Mouse (Mus musculus) cerebellum, adult 9-11 months (tissue): Measurements from ENCODE around the gene Cdh15.
A peak's percentile ranks its signal among the peaks of the same experiment; 100 is the strongest.

Source experiments
- DNase-seq: peaks from one replicate; pipeline ENCODE4 v3.0.0; 2022

The Cdh15 gene

GRCm38 (mm10) chr8:122845662-122846061 lies 2.1 kb upstream of the Cdh15 start:
- DNase-seq: peak; percentile 56

GRCm38 (mm10) chr8:122849152-122849910 lies 1.6 kb downstream of the Cdh15 start:
- peak; percentile 69 for DNase-seq

DNA sequence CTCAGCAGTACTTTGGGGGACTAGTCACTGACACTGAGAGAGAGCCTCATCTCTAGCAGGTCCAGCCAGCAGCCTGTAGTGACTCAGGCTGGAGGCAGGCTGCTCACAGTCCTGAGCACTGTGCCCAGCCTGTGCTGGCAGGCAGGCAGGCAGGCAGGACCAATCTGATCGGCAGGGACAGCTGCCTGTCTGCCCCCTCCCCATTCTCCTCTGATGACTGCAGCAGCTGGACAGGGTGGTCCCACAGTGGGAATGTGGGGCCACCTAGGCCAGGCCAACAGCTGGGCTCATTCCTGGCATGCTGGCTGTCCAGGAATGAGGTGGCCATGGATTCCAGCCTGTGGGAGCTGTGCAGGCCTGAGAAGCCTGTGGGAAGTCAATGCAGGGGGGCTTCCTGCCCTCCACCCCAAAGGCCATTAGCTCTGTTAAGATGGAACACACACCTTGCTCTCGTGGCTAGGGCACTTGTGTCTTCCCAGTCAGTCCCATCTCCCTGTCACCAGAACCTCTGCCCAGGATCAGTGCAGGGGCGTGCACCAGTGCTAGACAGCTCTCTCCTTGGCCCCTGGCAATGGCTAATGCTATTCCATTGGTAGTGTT lies 3.0 kb downstream of the Cdh15 start:
- DNase-seq: peak; percentile 70

GRCm38 (mm10) chr8:122851692-122852545 lies 4.2 kb downstream of the Cdh15 start:
- peak; percentile 98 for DNase-seq

GRCm38 (mm10) chr8:122852546-122852905 lies 4.8 kb downstream of the Cdh15 start:
- DNase-seq: no peak

DNA sequence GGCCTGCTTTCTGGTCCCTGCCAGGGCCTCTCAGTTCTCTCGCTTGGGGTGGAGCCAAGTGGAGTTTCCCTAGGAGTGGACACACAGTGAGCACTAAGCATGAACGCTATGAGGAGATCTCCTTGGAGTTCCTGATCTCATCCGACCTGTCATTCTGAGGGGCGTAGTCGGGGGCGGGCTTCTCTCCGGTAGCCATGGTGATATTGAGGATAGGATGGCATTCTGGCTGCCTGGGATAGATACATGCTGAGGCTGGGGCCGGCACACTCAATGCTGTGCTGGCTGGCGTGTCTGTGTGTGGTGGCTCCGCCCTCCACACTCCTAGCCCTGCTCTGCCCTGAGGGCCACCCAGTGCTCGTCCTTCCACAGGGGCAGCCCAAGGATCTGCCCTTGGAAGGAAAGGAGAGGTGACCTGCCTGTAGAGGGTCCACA lies 5.6 kb downstream of the Cdh15 start:
- DNase-seq: peak; percentile 90

GRCm38 (mm10) chr8:122854388-122854787 lies 6.6 kb downstream of the Cdh15 start:
- DNase-seq: peak; percentile 58

DNA sequence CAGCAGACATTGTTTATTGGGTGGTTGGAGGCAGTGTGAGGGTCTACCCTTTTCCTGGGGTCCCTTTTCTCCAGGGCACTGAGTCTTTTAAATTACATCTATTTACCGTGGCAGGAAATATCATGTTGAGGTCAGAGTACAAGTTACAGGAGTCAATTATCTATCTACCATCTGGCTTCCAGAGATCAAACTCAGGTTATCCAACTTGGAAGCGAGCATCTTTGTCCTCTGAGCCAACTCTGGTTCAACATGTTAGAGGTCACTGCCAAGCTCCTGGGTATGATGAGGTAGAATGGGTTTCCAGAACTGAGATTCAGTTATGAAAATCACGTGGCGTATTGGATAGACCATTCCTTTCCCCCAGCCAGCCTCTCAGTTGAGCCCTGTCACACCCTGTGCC lies 7.4 kb downstream of the Cdh15 start:
- no peak for DNase-seq

DNA sequence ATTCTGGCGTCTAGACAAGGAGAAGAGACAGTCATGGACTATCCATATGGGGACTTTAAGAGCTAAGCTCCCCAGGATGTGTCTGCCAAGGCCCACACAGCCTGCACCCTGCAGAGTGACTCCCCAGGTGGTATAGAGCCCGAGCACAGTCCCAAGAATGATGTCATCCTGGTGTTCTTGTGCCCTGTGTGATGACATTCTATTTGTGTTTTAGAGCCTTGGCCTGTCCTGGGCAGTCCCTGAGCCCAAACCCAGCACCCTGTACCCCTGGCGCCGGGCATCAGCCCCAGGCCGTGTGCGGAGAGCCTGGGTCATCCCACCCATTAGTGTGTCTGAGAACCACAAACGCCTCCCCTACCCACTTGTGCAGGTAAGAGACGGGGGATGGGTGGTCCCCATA lies 8.5 kb downstream of the Cdh15 start:
- peak; percentile 66 for DNase-seq

DNA sequence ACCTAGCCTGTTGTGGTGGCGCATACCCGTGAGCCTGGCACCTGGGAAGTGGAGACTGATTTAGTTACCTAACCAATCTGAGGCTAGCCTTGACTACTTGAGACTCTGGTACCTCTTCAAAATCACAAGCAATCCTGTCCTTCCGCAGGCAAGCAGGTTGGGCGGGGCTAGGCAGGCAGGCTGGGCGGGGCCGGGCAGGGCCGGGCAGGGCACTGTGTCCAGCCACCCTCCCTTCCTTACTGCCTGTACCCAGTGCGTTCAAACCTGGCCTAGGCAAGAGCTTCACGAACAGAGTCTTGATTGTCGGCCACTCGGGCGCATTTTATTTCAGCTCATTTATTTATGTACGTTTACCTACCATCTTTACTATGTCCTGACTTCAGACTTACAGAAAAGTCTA lies 12.1 kb downstream of the Cdh15 start:
- DNase-seq: no peak

GRCm38 (mm10) chr8:122864719-122865129 lies 17.0 kb downstream of the Cdh15 start:
- peak; percentile 41 for DNase-seq

DNA sequence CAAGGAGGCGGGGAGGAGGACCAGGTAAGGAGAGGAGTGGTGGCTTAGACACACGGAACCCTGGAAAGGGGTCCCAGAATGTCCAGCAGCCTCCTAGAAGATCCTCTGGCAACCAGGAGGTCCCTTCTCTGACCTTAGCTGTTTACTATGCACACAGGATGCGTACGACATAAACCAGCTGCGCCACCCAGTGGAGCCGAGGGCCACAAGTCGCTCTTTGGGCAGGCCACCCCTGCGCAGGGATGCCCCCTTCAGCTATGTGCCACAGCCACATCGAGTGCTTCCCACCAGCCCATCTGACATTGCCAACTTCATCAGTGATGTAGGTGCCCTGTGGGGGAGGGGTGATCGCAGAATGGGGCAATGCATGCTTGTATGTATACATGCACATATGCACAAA lies 17.7 kb downstream of the Cdh15 start:
- no peak for DNase-seq

DNA sequence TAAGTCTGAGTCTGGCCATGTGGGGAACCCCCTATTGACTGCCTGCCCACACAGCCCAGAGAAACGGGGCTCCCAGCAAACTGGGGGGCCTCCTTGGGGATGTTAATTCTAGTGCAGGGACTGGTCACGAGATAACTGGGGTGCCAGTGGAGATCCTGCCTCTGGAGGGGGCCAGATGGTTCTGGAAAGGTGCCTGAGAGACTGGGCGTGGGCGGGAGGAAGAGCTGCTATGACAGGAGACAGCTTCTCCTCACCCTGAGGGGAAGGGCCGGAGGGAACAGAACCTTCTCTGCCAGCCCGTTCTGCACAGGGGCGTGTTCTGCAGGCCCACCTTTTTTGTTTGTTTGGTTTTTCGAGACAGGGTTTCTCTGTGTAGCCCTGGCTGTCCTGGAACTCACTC lies 18.5 kb downstream of the Cdh15 start:
- no peak for DNase-seq

DNA sequence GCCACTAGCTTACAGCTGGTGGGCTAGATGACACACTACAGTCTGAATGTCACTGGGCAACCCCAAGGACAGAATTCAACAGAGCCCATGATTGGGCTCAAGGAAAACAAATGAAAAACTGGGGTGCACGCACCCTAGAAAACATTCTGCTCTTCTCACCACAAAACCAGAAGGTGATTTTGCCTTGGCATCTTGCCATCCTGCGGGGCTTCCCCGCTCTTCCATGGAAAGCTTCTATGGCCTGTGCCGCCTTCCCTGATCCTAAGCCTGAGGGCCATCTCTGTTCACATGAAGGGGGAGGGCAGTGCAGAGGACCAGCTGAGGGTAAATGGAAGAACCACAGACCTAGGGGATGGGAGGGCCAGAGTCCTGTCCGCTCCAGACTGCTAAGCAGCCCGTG lies 20.2 kb downstream of the Cdh15 start:
- no peak for DNase-seq

DNA sequence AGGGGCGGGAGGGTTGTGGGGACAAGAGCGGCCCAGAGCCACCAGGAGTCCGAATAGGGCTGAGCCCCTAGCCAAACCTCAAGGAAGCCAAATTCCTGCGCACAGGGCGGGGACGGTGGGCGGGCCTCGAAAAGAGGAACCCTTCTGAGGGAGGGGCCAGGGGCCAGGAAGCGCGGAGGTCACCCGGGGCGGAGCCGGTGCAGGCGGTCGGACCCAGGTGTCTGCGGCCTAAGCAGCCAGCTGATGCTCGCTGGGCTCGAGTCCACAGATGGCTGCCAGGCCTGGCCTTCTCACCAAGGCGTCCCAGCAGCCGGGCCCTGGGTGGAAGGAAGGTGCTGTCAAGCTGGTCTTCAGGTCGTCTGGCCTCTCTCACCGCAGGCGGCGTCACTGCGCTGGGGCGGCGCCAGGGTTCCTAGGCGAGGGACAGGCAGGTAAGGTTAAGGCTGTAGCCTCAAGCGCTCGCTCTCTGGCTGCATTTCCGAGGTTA lies 22.7 kb downstream of the Cdh15 start:
- peak; percentile 82 for DNase-seq

- DNase-seq: no peak
Observed at GRCm38 (mm10) chr8:122871663-122872062, 23.9 kb downstream of the Cdh15 start.

GRCm38 (mm10) chr8:122873171-122873570 lies 25.4 kb downstream of the Cdh15 start:
- DNase-seq: peak; percentile 82

DNA sequence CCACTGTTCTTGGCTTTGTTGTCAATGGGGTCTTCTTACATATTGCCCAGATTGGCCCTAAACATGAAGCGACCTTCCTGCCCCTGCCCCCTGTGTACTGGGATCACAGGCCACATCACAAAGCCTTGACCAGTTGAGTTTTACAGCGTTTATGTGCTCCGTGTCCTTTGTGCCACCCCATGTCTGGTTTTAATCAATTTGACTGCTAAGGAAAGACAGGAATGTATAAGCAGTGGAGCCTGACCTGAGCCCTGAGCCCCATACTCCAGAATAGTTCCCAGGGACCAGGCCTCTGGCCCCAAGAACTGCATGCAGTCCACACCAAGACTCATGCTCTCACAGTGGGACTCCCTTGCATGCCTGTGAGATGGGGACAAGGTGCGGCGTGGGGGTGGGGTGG lies 27.4 kb downstream of the Cdh15 start:
- DNase-seq: no peak

DNA sequence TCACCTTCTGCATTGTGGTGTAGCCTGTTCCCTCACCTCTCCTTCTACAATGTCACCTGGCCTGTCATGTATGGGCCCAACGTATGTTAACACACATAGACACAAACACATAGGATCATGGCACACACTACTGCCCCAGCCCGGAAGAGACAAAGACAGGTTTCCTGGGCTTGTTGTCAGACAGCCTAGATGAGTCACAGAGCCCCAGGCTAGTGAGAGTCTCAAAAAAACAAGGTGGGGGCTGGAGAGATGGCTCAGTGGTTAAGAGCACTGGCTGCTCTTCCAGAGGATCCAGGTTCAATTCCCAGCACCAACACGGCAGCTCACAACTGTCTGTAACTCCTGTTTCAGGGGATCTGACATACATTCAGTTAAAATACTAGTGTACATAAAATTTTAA lies 30.5 kb downstream of the Cdh15 start:
- DNase-seq: no peak

GRCm38 (mm10) chr8:122880302-122880701 lies 32.5 kb downstream of the Cdh15 start:
- DNase-seq: peak; percentile 71

- no peak for DNase-seq
Observed at GRCm38 (mm10) chr8:122883671-122884070, 35.9 kb downstream of the Cdh15 start.

DNA sequence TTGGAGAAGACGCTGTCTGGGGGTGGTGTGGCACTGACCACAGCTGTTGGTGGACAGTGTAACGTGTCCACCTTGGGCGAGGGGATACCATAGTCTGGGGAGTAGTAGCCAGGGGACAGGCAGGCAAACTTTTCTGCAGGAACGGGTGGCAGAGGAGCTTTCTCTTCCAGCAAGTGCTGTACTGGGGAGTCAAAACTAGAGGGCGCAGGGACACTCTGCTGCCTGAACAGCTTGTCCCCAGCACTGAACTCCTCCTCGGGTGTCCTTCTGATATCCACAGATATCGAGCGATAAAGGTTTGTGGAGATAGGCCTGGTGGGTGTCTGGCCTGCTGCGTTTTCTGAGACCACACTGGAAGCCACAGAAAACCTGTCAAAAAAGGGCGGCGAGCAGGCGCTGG lies 43.7 kb downstream of the Cdh15 start:
- DNase-seq: no peak

DNA sequence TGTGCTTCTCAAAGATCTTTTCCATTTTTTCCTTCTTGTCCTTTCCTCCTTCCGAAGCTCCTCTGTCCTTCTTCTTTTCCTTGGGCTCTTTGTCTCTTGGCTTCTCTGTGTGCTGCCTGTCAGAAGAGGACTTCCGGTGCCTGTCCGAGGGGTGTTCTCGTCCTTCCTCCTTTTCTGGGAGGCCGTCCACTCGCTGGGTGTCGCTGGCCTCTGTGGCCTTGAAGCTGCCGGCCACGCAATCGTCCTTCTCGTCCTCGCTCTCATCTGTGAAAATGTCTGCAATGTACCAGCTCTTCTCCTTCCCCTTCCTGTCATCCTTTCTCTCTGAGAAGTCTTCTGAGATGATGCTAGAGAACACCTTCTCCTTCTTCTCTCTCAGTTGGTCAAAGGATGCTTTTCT lies 45.7 kb downstream of the Cdh15 start:
- DNase-seq: no peak

DNA sequence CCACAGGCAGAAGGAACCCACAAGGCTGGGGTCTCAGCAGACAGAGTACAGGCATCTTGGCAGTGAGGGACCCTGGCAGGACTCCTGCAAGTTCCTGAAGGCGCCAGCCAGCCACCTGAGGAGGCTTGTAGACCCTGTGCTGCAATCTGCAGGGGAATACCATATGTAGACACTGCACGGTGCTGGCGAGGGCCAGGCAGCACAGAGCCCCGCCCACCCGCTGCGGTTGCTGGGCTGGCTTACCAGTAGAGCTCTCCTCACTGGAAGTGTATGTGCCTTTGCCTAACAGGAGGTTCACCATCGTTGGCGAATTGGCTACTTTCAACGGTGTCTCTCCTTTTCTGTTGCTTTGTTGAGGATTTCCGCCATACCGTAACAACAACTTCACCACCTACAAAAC lies 48.6 kb downstream of the Cdh15 start:
- DNase-seq: no peak
